Mouse (Mus musculus) megakaryocyte, embryonic 14.5 days (primary cell): Measurements from ENCODE around the gene Saa4.

Experiments
- FLI1 ChIP-seq: IDR thresholded peaks from 2 replicates; pipeline ENCODE4 v1.6.1; 2012; ENCODE audit warnings: low read length, inconsistent platforms, mixed read lengths
- GATA1 ChIP-seq: IDR thresholded peaks from 3 replicates; pipeline ENCODE4 v1.6.1; 2012; ENCODE audit warnings: mixed read lengths, low read length, inconsistent platforms, borderline replicate concordance

DNA sequence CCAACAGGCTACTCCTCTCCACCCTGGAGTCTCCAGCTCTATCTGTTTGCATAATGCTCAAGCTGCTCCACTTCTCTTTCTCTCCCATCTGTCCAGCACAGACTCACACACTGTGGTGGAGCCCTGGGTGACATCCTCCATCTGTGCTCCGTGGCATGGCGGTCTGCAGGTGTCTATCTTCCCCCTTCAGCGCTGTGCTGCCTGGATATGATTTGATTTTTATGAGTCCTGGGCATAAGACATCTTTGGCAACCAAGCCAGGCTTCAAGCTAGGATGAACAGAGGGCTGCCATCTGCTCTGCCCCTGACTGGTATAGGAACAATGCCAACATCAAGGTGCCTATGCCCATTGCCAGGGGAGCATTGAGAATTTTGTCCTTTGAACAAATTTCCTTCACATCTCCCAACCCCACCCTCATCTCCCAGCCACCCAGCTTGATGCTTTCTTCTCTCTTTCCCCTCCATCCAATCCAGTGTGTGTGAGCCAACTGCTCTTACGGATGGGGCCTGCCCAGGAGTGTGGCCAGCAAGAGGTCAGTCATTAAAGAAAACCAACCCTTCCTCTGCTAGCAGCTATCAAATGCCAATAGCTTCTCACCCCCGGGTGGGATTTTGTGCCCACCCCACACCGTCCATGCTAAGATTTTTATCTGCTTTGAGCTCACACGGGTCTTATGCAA is 13.7 kb downstream of the Saa4 start:
- TF ChIP-seq GATA1 (no peak), FLI1 (no peak)
